Mouse (Mus musculus): Measurements from ENCODE around the gene Vmn1r104.
"Not testable (repeated sequence)": the region's sequence is repeated elsewhere in the genome, so short reads cannot be mapped to it uniquely, and the experiment has no call there.

Vmn1r104 gene

GRCm38 (mm10) chr7:20533537-20533936, at the start of gene Vmn1r104:
Gene Vmn1r104, plus strand, starts transcription at chr7:20533837.
- not testable (repeated sequence) for DNase-seq (ENCODE audit: low spot score)

GRCm38 (mm10) chr7:20510434-20510833, 23.2 kb upstream of the Vmn1r104 start, which contains the start of gene Vmn1r103:
Gene Vmn1r103, minus strand, starts transcription at chr7:20510534.
- not testable (repeated sequence) for DNase-seq (ENCODE audit: low spot score)

- not testable (repeated sequence) for DNase-seq (ENCODE audit: low spot score)
Measured at GRCm38 (mm10) chr7:20545657-20546056, 12.0 kb downstream of the Vmn1r104 start, which contains the start of gene Gm5726. Gene Gm5726, minus strand, starts transcription at chr7:20545757.

GRCm38 (mm10) chr7:20576141-20576540, 42.5 kb downstream of the Vmn1r104 start, which contains the start of gene Gm4141:
Gene Gm4141, minus strand, starts transcription at chr7:20576241.
- DNase-seq (ENCODE audit: low spot score) = not testable (repeated sequence)
